Mouse (Mus musculus) left cerebral cortex, adult 9 months (tissue): ENCODE measurements at regions not wholly inside any gene's neighbourhood (a gene's known extent, or its start where the extent isn't known, plus 50 kb on each side); places are given as distances from the start of the nearest gene placed in this dataset.

Source experiments
- DNase-seq, 2 experiments: peaks; one replicate each; pipeline ENCODE4 v3.0.0; 2022; ENCODE audit warnings: low spot score in 2 of 2

- no peak for DNase-seq
Measured at GRCm38 (mm10) chr15:67391918-67392317, 891.2 kb upstream of the Lrrc6 start.

- no peak for DNase-seq
Measured at GRCm38 (mm10) chr15:67388514-67388913, 887.8 kb upstream of the Lrrc6 start.

- DNase-seq, result no peak
Measured at GRCm38 (mm10) chr15:67386896-67387295, 886.2 kb upstream of the Lrrc6 start.

- no peak for DNase-seq
Measured at GRCm38 (mm10) chr15:67373599-67373998, 872.9 kb upstream of the Lrrc6 start.

- DNase-seq, result no peak
Measured at GRCm38 (mm10) chr15:67373030-67373429, 872.3 kb upstream of the Lrrc6 start.

GRCm38 (mm10) chr15:67364099-67364756, 863.5 kb upstream of the Lrrc6 start:
- no peak for DNase-seq

GRCm38 (mm10) chr15:67361012-67361571, 860.4 kb upstream of the Lrrc6 start:
- DNase-seq, result no peak

GRCm38 (mm10) chr15:67357867-67358266, 857.2 kb upstream of the Lrrc6 start:
- peak in 1 of 2 experiments; percentile 49 for DNase-seq

- no peak for DNase-seq
Measured at GRCm38 (mm10) chr15:67355334-67355733, 854.6 kb upstream of the Lrrc6 start.

- no peak for DNase-seq
Measured at GRCm38 (mm10) chr15:67354598-67355159, 854.0 kb upstream of the Lrrc6 start.

- DNase-seq, result no peak
Measured at GRCm38 (mm10) chr15:67349501-67349900, 848.8 kb upstream of the Lrrc6 start.

- no peak for DNase-seq
Measured at GRCm38 (mm10) chr15:67345179-67346148, 844.8 kb upstream of the Lrrc6 start.

GRCm38 (mm10) chr15:67342050-67342449, 841.3 kb upstream of the Lrrc6 start:
- DNase-seq, result no peak

GRCm38 (mm10) chr15:67337040-67337395, 836.3 kb upstream of the Lrrc6 start:
- DNase-seq, result no peak

GRCm38 (mm10) chr15:67336294-67337039, 835.8 kb upstream of the Lrrc6 start:
- no peak for DNase-seq

- no peak for DNase-seq
Measured at GRCm38 (mm10) chr15:67332521-67332920, 831.8 kb upstream of the Lrrc6 start.

- no peak for DNase-seq
Measured at GRCm38 (mm10) chr15:67320292-67320691, 819.6 kb upstream of the Lrrc6 start.

GRCm38 (mm10) chr15:67315202-67315601, 814.5 kb upstream of the Lrrc6 start:
- no peak for DNase-seq

- no peak for DNase-seq
Measured at GRCm38 (mm10) chr15:67313648-67314047, 812.9 kb upstream of the Lrrc6 start.

GRCm38 (mm10) chr15:67305681-67306080, 805.0 kb upstream of the Lrrc6 start:
- no peak for DNase-seq

- no peak for DNase-seq
Measured at GRCm38 (mm10) chr15:67303804-67304203, 803.1 kb upstream of the Lrrc6 start.
